Mouse (Mus musculus) layer of hippocampus, postnatal 36 days (tissue): ENCODE measurements around the gene Clec4g. TPM values are rescaled to one million over a fixed set of nuclear protein-coding genes. Genes with fewer than 3 reads are reported as not detected.
A peak's percentile ranks its signal among the peaks of the same experiment; 100 is the strongest.
"Not testable (repeated sequence)": the region's sequence is repeated elsewhere in the genome, so short reads cannot be mapped to it uniquely, and the experiment has no call there.

Experiments
- DNase-seq, 2 experiments: peaks; one replicate each; pipeline ENCODE4 v3.0.0; 2022
- total RNA-seq, 2 experiments: library from RNA; stranded (reverse); gene quantifications; 2 replicates each; pipeline ENCODE4 v1.2.3; 2021

Gene Clec4g
- total RNA-seq: not detected

DNA sequence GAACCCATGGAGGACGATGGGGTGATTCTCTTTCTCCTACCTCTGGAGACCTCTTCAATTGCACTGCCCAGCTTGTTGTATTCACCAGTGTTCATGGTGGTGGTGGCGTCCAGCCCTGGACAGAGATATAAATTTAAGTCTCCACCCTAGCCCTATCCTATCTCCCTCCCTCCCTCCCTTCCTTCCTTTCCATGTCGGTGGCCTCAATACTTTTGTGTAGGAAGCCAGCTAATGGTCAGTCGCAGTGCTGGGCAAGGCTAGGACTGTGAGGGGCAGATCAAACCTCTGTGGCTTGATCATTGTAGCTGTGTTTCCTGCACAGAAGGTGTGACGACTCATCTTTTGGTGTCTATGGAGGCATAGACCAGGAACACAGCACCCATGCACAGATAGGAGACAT, at the start of gene Clec4g:
TSS of gene Clec4g (minus strand) at position 101 of the 400 bp plus-strand sequence.
- no peak for DNase-seq

DNA sequence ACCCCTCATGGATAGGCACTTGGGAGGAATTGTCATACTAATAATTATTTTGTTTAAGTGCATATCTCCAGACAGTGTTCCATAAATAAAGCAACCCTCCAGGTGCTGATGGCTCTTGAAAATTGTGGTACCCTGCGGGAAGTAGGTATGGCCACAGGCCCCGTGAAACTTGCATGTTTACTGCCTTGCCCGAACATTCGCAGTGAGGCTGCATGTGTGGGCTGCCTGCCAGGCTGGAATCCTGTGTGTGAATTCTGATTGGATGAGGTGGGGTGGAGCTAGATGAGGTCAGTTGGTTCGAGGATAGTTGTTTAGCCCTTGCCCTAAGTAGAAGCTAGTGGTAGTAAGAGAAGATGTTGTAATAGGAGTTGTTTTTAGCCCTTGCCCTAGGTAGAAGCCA, 48.2 kb upstream of the Clec4g start:
- not testable (repeated sequence) for DNase-seq

DNA sequence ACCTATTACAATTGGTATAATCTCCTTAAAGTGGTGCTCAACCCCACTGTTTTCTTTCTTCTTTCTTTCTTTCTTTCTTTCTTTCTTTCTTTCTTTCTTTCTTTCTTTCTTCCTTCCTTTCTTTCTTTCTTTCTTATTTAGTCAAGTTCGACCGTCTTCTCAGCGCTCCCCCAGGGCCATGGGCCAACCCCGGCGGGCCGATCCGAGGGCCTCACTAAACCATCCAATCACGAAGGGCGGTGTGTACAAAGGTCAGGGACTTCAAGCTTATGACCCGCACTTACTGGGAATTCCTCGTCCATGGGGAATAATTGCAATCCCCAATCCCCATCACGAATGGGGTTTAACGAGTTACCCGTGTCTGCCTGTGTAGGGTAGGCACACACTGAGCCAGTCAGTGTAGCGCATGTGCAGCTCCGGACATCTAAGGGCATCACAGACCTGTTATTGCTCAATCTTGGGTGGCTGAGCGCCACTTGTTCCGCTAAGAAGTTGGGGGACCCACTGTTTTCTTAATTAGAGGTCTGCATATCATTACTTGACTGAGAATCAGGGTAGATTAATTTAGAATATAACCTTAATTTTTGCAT, 33.9 kb upstream of the Clec4g start:
- peak; percentile 8 to 16 for DNase-seq

DNA sequence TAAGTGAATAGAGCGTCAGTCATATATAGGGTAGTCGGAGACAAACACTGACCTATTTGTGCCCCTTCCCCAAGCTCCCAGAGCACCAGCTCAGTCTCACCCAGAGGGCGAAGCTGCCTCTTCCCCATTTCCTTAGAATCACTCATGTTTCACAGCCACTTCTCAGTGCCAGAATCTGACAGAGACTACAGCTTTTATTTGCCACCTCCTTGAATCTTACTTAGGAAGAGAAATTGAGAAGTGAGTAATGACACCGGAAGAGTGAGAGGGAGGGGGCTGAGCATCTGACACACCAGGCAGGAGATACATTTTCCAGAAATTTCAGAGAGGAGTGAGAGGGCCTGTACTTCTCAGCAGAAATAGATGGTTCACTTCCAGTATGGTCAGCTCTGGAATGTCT, 28.3 kb upstream of the Clec4g start, which contains the start of gene Cd209a:
TSS of gene Cd209a (minus strand) at position 224 of the 400 bp plus-strand sequence.
- DNase-seq: no peak

DNA sequence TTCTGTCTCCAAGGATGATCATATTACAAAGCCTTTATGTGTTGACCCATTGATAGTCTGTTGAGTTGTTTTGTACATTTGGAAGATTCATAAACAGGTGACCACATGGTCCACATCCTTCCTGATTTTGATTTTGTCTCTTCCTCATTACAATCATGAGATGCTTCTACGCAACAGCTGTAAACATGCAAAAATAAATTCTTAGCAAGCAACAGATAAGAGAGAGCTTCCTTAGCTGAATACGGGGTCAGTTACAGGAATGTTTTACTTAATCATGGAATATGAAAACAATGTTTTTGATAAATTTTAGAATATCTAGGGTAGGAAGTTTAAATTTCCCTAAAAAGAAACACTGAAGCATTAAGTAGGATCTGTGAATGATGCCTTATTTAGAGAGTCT, 16.5 kb upstream of the Clec4g start:
- DNase-seq: no peak

DNA sequence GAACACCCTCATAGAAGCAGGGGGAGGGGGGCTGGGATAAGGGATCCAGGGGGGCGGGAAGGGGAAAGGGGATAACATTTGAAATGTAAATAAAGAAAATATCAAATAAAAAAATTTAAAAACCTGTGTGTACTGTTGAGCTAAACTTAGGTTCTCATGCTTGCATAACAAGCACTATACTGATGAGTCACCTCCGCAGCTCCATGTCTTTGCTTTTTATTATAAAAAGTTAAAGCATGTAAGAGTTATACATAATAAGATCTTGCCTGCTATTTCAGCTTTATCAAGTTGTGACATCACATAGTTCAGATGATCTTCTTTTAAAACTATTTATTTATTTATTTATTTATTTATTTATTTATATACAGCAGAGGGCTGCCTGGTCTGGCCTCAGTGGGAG, 15.1 kb upstream of the Clec4g start:
- no peak for DNase-seq

DNA sequence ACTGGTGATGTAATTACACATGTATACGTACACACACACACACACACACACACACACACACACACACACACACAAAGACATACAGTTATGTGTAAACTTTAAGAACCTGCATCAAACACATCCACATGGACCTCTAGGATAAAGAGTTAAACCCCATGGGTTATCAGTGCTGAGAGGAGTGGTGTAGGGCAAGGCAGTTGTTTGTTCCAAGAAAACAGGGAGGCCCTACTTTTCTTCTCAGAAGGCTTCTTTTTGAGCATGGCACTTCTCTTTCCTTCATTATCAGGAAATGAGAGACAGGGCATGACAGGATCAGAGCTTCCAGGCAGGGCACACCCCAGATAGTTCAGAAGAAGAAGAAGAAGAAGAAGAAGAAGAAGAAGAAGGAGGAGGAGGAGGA, 13.6 kb upstream of the Clec4g start:
- no peak for DNase-seq

DNA sequence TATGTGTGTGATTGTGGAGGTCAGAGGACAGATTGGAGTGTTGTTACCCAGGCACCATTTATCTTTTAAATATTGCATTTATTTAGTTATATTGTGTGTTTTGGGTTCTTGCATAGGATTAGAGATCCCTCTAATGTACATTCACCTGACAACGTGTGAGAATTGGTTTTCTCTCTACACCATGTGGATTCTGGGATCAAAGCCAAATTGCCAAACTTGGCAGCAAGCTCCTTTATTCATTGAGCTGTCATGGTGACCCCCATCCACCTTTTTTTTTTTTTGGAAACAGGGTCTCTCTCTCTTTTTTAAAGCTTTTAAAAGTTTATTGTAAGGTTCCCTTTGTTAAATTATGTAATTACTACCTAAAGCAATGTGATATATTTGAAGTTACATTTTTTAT, 590 bp upstream of the Clec4g start:
- DNase-seq: no peak

DNA sequence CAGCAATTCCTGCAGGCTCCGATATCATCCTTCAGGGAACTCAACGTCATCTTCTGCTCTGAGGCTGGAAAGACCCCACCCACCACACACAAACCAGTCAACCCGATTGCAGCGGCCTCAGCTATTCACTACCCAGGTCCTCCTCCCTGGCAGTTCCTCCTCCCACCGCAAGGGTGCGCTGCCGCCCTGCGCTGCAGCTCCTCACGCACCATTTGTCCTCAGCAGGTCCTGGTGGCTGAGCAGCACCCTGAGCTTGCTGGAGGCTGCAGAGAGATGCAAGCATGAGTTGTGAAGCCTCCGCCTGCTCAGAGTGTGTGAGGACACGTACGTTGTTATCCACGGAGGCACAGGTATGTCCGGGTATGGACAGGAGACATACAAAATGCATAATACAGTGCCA, 1.9 kb downstream of the Clec4g start:
- DNase-seq: peak; percentile 36 to 41

DNA sequence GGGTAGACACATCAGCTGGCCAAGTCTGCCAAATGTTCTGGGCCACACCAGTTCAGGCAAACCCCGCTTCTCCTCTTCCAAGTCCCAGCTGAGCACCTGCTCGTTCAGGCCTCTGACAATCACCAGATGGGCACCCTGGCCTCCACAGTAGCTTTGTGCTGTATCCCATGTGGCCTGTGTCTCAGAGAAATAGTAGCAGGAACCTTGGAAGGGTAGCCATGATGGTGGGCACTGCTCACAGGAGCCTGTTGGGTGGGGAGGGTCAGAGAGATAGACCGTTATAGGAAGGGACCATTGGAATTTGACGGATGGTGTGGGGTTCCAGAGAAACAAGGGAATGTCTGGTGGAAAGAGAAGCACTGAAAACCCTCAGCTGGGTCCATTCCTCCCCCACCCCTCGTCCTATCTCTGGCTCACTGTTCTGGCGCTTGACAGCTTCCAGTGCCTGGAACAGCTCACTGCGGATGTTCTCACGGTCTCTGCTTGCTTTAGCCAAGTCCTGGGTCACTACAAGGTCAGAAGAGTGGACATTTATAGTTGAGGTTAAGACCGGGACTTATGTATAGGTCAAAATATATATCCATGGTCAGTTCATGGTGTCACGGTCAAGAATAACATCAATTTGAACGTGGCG, 3.0 kb downstream of the Clec4g start:
- no peak for DNase-seq

DNA sequence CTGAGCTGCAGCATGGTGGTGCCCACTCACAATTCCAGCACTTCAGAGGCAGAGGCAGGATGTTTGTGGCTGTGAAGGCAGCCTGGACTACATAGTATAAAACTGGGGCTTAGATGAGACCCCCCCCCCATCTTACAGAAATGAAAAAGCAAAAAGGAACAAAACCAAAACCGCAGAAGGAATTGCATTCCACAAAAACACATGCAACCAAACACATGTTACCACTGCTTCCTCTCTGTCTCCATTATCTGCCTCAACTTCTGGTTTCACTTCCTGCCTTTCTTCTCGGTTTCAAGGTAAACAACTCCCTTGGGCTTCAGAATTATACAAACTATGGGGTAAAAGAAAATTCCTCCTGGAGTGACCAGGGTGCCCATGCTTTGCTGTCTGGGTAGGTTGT, 8.8 kb downstream of the Clec4g start:
- no peak for DNase-seq

DNA sequence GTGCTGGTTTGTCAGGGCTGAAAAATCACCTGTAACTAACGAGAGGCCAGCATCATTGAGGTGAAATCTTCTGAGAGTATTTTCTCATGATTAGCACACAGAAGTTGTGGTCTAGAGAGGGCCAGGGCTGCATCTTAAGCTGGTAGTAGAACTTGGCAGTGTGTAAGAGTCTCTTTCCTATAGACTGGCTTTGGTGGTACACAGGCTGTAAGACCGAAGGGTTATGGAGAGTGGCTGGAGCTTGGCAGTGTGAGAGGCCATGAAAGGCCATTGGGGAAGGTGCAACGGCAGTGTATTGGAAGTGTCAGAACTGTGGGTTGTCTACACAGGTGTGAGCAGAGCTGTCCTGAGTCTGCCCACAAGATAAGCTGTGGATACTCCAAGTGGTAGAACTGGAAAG, 10.1 kb downstream of the Clec4g start:
- DNase-seq: no peak

DNA sequence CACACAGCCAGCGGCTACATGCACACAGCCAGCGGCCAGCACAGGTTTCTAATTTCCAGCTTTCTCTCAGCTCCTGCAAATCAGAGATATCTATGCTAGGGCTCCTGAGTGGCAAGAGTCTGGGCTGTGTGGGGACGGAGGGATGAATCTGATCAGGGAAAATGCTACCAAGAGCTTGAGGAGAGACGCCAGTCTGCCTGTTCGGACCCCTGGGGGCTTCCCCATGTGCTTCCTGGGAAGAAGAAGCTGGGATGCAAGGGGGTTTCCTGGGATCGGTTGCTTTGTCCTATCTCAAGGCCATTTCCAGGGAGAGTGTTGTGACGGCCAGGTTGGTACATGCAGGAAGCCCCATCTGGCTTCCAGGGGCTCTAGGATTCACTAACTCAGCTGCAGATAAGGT, 12.8 kb downstream of the Clec4g start:
- no peak for DNase-seq

DNA sequence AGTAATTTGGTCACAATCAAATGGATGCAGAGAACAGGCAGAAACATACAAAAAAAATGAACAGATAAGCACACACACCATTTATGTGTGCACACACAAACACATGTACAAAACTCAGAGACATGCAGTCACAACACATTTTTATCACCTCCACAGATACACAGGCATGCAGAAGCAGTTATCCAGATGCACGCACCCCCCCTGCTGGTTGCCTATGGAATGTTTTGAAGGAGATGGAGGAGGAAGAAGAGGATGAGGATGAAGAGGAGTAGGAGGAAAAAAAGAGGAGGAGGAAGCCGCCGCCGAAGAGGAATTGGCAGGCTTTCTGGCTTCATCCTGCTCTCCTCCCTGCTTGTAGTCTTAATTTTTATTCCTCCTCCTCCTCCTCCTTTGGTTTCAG, 14.7 kb downstream of the Clec4g start:
- peak in 1 of 2 experiments; percentile 27 for DNase-seq

DNA sequence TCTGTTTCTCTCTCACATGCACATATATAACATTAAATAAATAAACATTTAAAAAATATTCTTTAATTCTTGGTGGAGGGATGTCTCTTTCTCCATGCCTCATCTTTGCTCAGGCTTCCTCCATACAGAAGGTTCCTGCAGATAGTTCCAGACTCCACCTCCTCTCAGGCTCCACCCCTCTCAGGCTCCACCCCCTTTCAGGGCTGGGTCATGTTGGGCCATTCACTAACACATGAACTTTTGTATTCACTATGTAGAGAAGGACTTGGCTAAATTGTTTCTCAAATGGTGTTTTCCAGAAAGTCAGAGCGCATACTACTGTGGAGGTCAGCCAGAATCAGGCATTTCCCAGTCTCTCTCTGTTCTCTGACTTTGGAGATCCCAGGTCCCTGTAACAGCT, 19.0 kb downstream of the Clec4g start:
- no peak for DNase-seq

DNA sequence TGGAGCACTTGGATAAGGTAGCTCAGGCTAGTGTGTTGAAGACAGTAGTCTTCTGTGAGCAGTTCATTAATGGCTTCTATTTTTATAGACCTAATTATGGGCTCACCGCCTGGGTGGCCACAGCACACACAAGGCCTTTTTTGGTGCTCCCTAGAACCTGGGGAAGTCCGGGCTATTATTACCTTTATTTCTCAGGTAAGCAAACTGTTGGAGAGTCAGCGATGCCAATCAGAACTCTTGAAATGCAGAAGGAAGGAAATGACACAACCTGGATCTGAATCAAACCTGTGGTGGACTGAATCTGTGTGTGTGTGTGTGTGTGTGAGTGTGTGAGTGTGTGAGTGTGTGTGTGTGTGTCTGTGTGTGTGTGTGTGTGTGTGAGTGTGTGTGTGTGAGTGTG, 26.3 kb downstream of the Clec4g start, which contains the start of gene Fcer2a:
TSS of gene Fcer2a (minus strand) at position 55 of the 400 bp plus-strand sequence.
- DNase-seq: no peak

DNA sequence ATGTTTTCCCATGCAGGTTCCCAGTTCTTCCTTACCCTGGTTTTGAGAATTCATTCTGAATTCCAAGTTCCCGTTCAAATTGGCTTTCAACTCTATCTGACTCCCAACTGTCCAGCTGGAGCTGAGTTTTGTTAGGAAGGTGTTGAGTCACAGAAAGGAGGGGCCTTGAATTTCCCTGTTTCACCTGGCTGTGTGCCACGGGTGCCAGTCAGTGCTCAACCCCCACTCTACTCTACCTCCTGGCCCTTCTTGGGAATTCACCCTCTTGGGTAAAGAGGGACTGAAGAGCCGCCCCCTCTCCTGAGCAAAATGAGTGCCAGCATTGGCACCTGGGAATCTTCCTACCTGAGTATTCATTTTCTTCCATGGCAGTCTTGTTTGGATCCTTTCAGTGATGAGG, 29.7 kb downstream of the Clec4g start:
- no peak for DNase-seq

DNA sequence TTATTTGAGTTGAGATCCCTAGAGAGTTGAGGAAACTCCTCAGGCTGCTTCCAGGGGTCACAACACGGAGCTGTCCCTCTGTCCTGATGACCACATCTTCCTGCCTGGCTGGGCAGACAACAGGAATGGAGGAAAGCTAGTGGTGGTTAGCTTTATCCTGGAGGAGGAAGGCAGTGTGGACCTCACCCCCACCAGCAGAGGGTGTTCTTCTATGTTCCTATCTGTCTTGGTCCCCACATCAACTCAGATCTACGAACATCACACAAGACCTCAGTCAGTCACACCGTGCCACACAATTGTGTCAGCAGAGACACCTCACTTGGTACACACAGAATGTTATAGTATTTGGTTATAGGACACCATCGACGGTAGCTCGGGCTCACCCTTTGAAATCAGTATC, 32.9 kb downstream of the Clec4g start:
- DNase-seq: no peak

DNA sequence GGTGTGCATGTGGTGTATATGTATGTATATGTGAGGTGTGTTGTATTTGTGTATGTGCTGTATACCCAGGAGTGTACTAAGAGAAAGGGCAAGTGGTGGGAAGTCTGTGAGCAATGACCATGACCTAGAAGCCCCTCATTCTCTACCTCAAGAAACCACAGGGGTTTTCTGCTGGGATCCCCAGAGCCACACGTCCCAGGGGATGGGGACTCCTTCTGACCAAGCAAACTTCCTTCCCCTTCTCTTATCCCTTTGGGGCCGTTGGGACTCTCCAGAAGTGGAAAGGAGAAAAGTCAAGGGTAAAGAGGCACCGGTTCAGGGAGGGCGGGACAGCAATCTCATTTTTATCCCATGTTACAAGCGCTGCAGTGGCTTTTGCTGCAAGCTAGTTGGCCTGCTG, 35.0 kb downstream of the Clec4g start:
- no peak for DNase-seq

DNA sequence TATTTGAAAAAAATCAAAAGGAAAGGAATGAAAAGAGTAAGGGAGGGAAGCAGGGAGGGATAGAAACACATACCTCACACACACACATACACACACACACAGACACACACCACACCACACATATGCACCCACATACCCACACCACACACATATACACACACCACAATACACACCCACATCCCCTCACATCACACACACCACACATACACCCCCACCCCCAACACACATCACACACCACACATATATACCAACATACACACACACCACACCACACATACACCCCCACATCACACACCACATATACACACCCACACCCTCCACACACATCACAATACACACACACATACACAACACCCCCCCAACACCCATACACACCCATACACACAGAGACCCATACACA, 35.9 kb downstream of the Clec4g start:
- DNase-seq: no peak

DNA sequence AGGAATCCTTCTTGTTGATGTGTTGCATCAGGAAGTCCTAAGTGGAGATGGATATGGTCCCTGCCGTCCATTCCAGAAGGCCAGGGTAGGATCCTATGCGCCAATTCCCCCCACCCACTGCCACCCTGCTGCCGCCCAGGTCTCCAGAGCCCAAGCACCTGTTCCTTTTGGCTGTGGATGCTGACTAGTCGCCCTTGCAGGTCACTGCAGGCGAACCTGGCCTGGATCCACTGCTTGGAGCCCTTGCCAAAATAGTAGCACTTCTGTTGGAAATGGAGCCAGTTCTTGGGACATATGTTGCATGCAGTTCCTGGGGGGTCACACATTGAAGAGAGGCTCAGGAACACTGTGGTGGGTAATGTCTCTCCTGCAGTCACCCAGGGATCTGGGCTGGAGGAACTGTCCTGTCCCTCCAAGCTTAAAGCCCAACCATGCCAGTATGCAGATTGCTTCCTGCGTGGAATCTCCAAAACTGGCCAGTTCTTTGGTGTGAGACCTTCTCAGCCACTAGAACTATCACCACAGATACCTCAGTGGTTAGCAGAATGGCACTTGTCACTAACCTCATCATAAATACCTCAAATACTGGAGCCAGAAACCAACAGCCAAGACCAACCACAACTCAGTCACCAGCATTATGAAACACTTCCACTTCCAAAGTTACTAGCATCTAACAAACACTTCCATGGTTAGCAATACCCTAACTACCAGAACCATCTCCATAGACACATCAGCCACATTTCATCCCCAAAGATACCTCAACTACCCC, 36.9 kb downstream of the Clec4g start:
- DNase-seq: no peak

DNA sequence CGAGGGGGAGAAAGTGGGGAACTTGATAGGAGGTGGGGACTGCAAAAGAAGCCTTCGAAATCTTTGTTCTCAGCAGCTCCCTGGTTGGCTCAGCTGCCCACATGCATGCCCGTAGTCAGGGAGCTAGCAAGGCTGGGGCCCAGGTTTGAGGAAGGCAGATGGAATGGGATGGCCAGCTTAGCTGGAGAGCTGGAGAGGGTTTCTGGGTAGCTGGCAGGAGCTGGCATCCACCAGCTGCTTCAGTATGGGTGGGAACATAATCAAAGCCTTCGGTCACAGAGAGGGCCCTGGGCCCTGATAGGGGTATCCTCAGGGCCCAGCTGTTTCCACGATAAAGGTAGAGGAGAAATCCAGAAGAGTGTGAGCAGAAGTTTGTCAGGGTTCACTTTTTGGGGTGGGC, 38.0 kb downstream of the Clec4g start:
- DNase-seq: no peak

DNA sequence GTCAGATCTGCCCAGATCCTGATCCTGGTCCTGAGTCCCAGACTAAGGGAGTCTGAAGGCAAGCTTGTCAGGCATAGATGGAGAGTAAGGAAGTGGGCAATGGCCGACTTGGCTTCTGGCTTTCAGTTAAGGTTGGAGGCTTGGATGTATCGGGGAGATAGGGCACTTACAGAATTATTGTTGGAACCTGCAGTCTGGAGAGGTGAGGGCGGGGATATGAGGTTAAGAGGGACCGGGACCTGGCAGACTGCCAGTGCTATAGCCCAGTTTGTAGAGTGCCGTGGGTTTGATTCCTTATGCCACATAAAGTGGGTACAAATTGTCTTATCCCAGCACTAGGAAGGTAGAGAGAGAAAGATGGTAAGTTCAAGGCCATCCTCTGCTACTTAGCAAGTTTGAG, 40.8 kb downstream of the Clec4g start:
- no peak for DNase-seq

DNA sequence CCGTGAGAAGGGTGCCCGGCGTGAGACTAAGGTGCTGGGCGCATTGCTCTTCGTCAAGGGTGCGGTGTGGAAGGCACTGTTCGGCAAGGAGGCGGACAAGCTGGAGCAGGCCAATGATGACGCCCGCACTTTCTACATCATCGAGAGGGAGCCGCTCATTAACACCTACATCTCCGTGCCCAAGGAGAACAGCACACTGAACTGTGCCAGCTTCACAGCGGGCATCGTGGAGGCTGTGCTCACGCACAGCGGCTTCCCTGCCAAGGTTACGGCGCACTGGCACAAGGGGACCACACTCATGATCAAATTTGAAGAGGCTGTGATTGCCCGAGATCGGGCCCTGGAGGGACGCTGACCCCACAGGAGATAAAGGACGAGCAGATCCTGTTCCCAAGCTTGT, 41.2 kb downstream of the Clec4g start:
- no peak for DNase-seq
